Mouse (Mus musculus) forebrain, embryonic 13.5 days (tissue): ENCODE results near the gene Galntl6. TPM values are rescaled to one million over a fixed set of nuclear protein-coding genes. Genes with fewer than 3 reads are reported as not detected.

Experiments
- ATAC-seq: fragments of 200-750 bp; cut with Nextera tagmentation; 2 replicates; pipeline ENCODE4 v1.8.0; 2017
- H3K27ac ChIP-seq: fragments of 300-500 bp; sonication (generic); 2 replicates; pipeline ENCODE4 v1.5.1; 2015; ENCODE audit warnings: inconsistent platforms, mild to moderate bottlenecking, moderate library complexity
- H3K27me3 ChIP-seq: fragments of 300-500 bp; sonication (generic); 2 replicates; pipeline ENCODE4 v1.6.1; 2015; ENCODE audit warnings: mild to moderate bottlenecking, inconsistent platforms
- H3K36me3 ChIP-seq: fragments of 300-500 bp; sonication (generic); 2 replicates; pipeline ENCODE4 v1.6.1; 2015; ENCODE audit warnings: mild to moderate bottlenecking, inconsistent platforms; ENCODE audit not compliant: poor library complexity, severe bottlenecking
- H3K4me1 ChIP-seq: fragments of 300-500 bp; sonication (generic); 2 replicates; pipeline ENCODE4 v1.6.1; 2015; ENCODE audit warnings: inconsistent platforms
- H3K4me2 ChIP-seq: fragments of 300-500 bp; sonication (generic); 2 replicates; pipeline ENCODE4 v1.6.1; 2015; ENCODE audit warnings: inconsistent platforms, mild to moderate bottlenecking, moderate library complexity
- H3K4me3 ChIP-seq: fragments of 300-500 bp; sonication (generic); 2 replicates; pipeline ENCODE4 v1.5.1; 2015; ENCODE audit warnings: mild to moderate bottlenecking, inconsistent platforms
- H3K9ac ChIP-seq: fragments of 300-500 bp; sonication (generic); 2 replicates; pipeline ENCODE4 v1.6.1; 2015; ENCODE audit warnings: mild to moderate bottlenecking, inconsistent platforms
- H3K9me3 ChIP-seq: fragments of 300-500 bp; sonication (generic); replicated peaks from 2 replicates; pipeline ENCODE4 v1.6.1; 2016; ENCODE audit warnings: inconsistent platforms
- WGBS: fragments of 180-500 bp; shearing (Covaris S2); methylation state at CpG from one replicate; pipeline ENCODE4 v1.1.7; 2015; 5-methylcytosine and 5-hydroxymethylcytosine counted together
- polyA plus RNA-seq: library from polyadenylated mRNA; unstranded; fragments of >200 nt; fragmentation: Nextera tagmentation; extraction: Ambion mirVana; gene quantifications from 2 replicates; pipeline ENCODE4 v1.2.1, GENCODE M21; 2015

The Galntl6 gene
- polyA plus RNA-seq, 1 experiment from 2014 or later = 2.5 TPM

- no peak for ATAC-seq
- H3K4me3 ChIP-seq = no peak overlapping the region
- WGBS = 78% methylated on average over 2 of the region's 2 CpGs
Observed at GRCm38 (mm10) chr8:57941113-57941512, 971.3 kb downstream of the Galntl6 start.

GRCm38 (mm10) chr8:57939856-57940420 lies 972.5 kb downstream of the Galntl6 start:
- no peak overlapping the region for H3K4me2 ChIP-seq
- 76% methylated on average over 5 of the region's 5 CpGs for WGBS
- H3K27me3 ChIP-seq = no peaks in the 10 kb centered on the region
- H3K36me3 ChIP-seq = no peaks in the 10 kb centered on the region
- H3K27ac ChIP-seq = no peak overlapping the region
- no peak overlapping the region for H3K9ac ChIP-seq
- no peak overlapping the region for H3K4me3 ChIP-seq
- no peaks in the 10 kb centered on the region for H3K9me3 ChIP-seq
- no peaks in the 10 kb centered on the region for H3K4me1 ChIP-seq
- ATAC-seq = no peak

More at GRCm38 (mm10) chr8:57941113-57941512, 971.3 kb downstream of the Galntl6 start:
- Histone ChIP-seq H3K4me1 (no peaks in the 10 kb centered on the region), H3K27ac (no peak overlapping the region), H3K27me3 (no peaks in the 10 kb centered on the region), H3K9ac (no peak overlapping the region), H3K9me3 (no peaks in the 10 kb centered on the region), H3K36me3 (no peaks in the 10 kb centered on the region), H3K4me2 (no peak overlapping the region)

GRCm38 (mm10) chr8:57939177-57939855 lies 973.1 kb downstream of the Galntl6 start:
- Histone ChIP-seq H3K9me3 (no peaks in the 10 kb centered on the region), H3K36me3 (no peaks in the 10 kb centered on the region), H3K27me3 (no peaks in the 10 kb centered on the region), H3K4me1 (no peaks in the 10 kb centered on the region), H3K4me3 (no peak overlapping the region), H3K27ac (no peak overlapping the region), H3K4me2 (no peak overlapping the region), H3K9ac (no peak overlapping the region)
- peak; percentile 60 for ATAC-seq
- 23% methylated on average over 8 of the region's 8 CpGs for WGBS

- 82% methylated on average over 6 of the region's 6 CpGs for WGBS
- Histone ChIP-seq H3K4me1 (peaks cover 18% of the 10 kb centered on the region), H3K27ac (no peak overlapping the region), H3K4me3 (no peak overlapping the region), H3K9ac (no peak overlapping the region), H3K9me3 (no peaks in the 10 kb centered on the region), H3K27me3 (no peaks in the 10 kb centered on the region), H3K4me2 (no peak overlapping the region), H3K36me3 (no peaks in the 10 kb centered on the region)
- ATAC-seq = no peak
Observed at GRCm38 (mm10) chr8:57927074-57927473, 985.4 kb downstream of the Galntl6 start.

- no peak overlapping the region for H3K4me2 ChIP-seq
Observed at GRCm38 (mm10) chr8:57923556-57923955, 988.9 kb downstream of the Galntl6 start.

GRCm38 (mm10) chr8:57923130-57923529 lies 989.3 kb downstream of the Galntl6 start:
- no peaks in the 10 kb centered on the region for H3K27me3 ChIP-seq
- no peaks in the 10 kb centered on the region for H3K9me3 ChIP-seq
- H3K4me2 ChIP-seq = no peak overlapping the region
- H3K36me3 ChIP-seq = no peaks in the 10 kb centered on the region
- H3K9ac ChIP-seq = no peak overlapping the region
- H3K27ac ChIP-seq = 0 out of 2 replicates have a peak overlapping the region, but pooled peaks have one; percentile 60
- H3K4me3 ChIP-seq = no peak overlapping the region
- WGBS = 52% methylated on average over 6 of the region's 6 CpGs
- ATAC-seq = no peak
- peaks cover 25% of the 10 kb centered on the region for H3K4me1 ChIP-seq

More at GRCm38 (mm10) chr8:57923556-57923955, 988.9 kb downstream of the Galntl6 start:
- Histone ChIP-seq H3K4me1 (peaks cover 25% of the 10 kb centered on the region), H3K36me3 (no peaks in the 10 kb centered on the region), H3K9me3 (no peaks in the 10 kb centered on the region), H3K9ac (no peak overlapping the region), H3K27ac (no peak overlapping the region), H3K27me3 (no peaks in the 10 kb centered on the region), H3K4me3 (no peak overlapping the region)
- WGBS = 24% methylated on average over 6 of the region's 6 CpGs
- ATAC-seq = 0 out of 2 replicates have a peak, but pooled peaks have one; percentile 26

- no peaks in the 10 kb centered on the region for H3K27me3 ChIP-seq
- H3K4me2 ChIP-seq = no peak overlapping the region
- no peaks in the 10 kb centered on the region for H3K9me3 ChIP-seq
- peaks cover 25% of the 10 kb centered on the region for H3K4me1 ChIP-seq
- H3K4me3 ChIP-seq = no peak overlapping the region
- H3K36me3 ChIP-seq = no peaks in the 10 kb centered on the region
- no peak overlapping the region for H3K9ac ChIP-seq
- H3K27ac ChIP-seq = peak overlapping the region; percentile 60
- WGBS = 40% methylated on average over 6 of the region's 6 CpGs
- ATAC-seq = peak; percentile 79
Observed at GRCm38 (mm10) chr8:57922214-57923070, 990.0 kb downstream of the Galntl6 start.

- 82% methylated on average over 3 of the region's 3 CpGs for WGBS
- Histone ChIP-seq H3K9me3 (no peaks in the 10 kb centered on the region), H3K27me3 (no peaks in the 10 kb centered on the region), H3K36me3 (no peaks in the 10 kb centered on the region), H3K4me3 (no peak overlapping the region), H3K9ac (no peak overlapping the region), H3K4me2 (no peak overlapping the region), H3K4me1 (peaks cover 25% of the 10 kb centered on the region), H3K27ac (no peak overlapping the region)
- no peak for ATAC-seq
Observed at GRCm38 (mm10) chr8:57920326-57920903, 992.0 kb downstream of the Galntl6 start.

GRCm38 (mm10) chr8:57918720-57919640 lies 993.5 kb downstream of the Galntl6 start:
- Histone ChIP-seq H3K4me1 (peaks cover 25% of the 10 kb centered on the region), H3K36me3 (no peaks in the 10 kb centered on the region), H3K27me3 (no peaks in the 10 kb centered on the region), H3K4me2 (no peak overlapping the region), H3K4me3 (no peak overlapping the region), H3K9ac (no peak overlapping the region), H3K27ac (no peak overlapping the region), H3K9me3 (no peaks in the 10 kb centered on the region)
- WGBS = 31% methylated on average over 9 of the region's 9 CpGs
- ATAC-seq = no peak

- Histone ChIP-seq H3K36me3 (no peaks in the 10 kb centered on the region), H3K4me3 (no peak overlapping the region), H3K4me1 (no peaks in the 10 kb centered on the region), H3K4me2 (no peak overlapping the region), H3K27ac (no peak overlapping the region), H3K9me3 (no peaks in the 10 kb centered on the region), H3K9ac (no peak overlapping the region), H3K27me3 (no peaks in the 10 kb centered on the region)
- WGBS = 91% methylated on average over 5 of the region's 5 CpGs
- no peak for ATAC-seq
Observed at GRCm38 (mm10) chr8:57893360-57893759, 1019.1 kb downstream of the Galntl6 start.

- no peak; the same call in 1 of the 2 replicates for ATAC-seq
- Histone ChIP-seq H3K27me3 (no peaks in the 10 kb centered on the region), H3K4me2 (no peak overlapping the region), H3K9ac (no peak overlapping the region), H3K27ac (no peak overlapping the region), H3K36me3 (no peaks in the 10 kb centered on the region), H3K4me3 (no peak overlapping the region), H3K9me3 (no peaks in the 10 kb centered on the region), H3K4me1 (no peaks in the 10 kb centered on the region)
- 78% methylated on average over 5 of the region's 5 CpGs for WGBS
Observed at GRCm38 (mm10) chr8:57892115-57892514, 1020.3 kb downstream of the Galntl6 start.
